Mouse (Mus musculus): ENCODE results near the gene Trim12a. TPM values are rescaled to one million over a fixed set of nuclear protein-coding genes. Genes with fewer than 3 reads are reported as not detected.
"Not testable (repeated sequence)": the region's sequence is repeated elsewhere in the genome, so short reads cannot be mapped to it uniquely, and the experiment has no call there.

Gene Trim12a
- 4.7 and 4.9 TPM in 2 replicates for polyA plus RNA-seq (2012; rRNA removed)

- H3K27ac ChIP-seq (ENCODE audit: insufficient read depth, low read length), result 0 out of 2 replicates have a peak within 1 kb of the TSS, but pooled peaks have one; percentile 46
- H3K4me3 ChIP-seq (ENCODE audit: insufficient read depth, low read length); H3K4me1 ChIP-seq (ENCODE audit: control insufficient read depth, insufficient read depth, low read length): not testable (repeated sequence)
Observed at GRCm38 (mm10) chr7:104315369-104316080, at the start of gene Trim12a. Gene Trim12a, minus strand, starts transcription at chr7:104315466.

- H3K4me1 ChIP-seq (ENCODE audit: control insufficient read depth, insufficient read depth, low read length), result no peaks in the 10 kb centered on the region
- no peak for TF ChIP-seq CTCF (IDR thresholded peaks at IDR 0.05; ENCODE audit: extremely low read depth, insufficient read depth, low read length)
- TF ChIP-seq POLR2A (IDR thresholded peaks at IDR 0.05; ENCODE audit: extremely low read depth, insufficient read depth, low read length), result no peak
- H3K27ac ChIP-seq (ENCODE audit: insufficient read depth, low read length), result no peak overlapping the region
- no peak overlapping the region for H3K4me3 ChIP-seq (ENCODE audit: insufficient read depth, low read length)
Observed at GRCm38 (mm10) chr7:104353600-104353967, 38.3 kb upstream of the Trim12a start.

- TF ChIP-seq CTCF (IDR thresholded peaks at IDR 0.05; ENCODE audit: extremely low read depth, insufficient read depth, low read length) (no peak), POLR2A (IDR thresholded peaks at IDR 0.05; ENCODE audit: extremely low read depth, insufficient read depth, low read length) (no peak)
- no peaks in the 10 kb centered on the region for H3K4me1 ChIP-seq (ENCODE audit: control insufficient read depth, insufficient read depth, low read length)
- peak within 1 kb of the TSS; percentile 20; the same call in 1 of the 2 replicates for H3K4me3 ChIP-seq (ENCODE audit: insufficient read depth, low read length)
- H3K27ac ChIP-seq (ENCODE audit: insufficient read depth, low read length), result no peak within 1 kb of the TSS; the same call in 1 of the 2 replicates
Observed at GRCm38 (mm10) chr7:104352717-104353599, 37.7 kb upstream of the Trim12a start, which contains the start of gene Trim12c. Gene Trim12c, minus strand, starts transcription at chr7:104353362.

GRCm38 (mm10) chr7:104348043-104348442 lies 32.8 kb upstream of the Trim12a start:
- not testable (repeated sequence) for H3K4me1 ChIP-seq (ENCODE audit: control insufficient read depth, insufficient read depth, low read length); H3K4me3 ChIP-seq (ENCODE audit: insufficient read depth, low read length); H3K27ac ChIP-seq (ENCODE audit: insufficient read depth, low read length)

GRCm38 (mm10) chr7:104340744-104341143 lies 25.5 kb upstream of the Trim12a start:
- H3K4me1 ChIP-seq (ENCODE audit: control insufficient read depth, insufficient read depth, low read length); H3K4me3 ChIP-seq (ENCODE audit: insufficient read depth, low read length); H3K27ac ChIP-seq (ENCODE audit: insufficient read depth, low read length): not testable (repeated sequence)

GRCm38 (mm10) chr7:104335547-104335946 lies 20.3 kb upstream of the Trim12a start:
- H3K4me1 ChIP-seq (ENCODE audit: control insufficient read depth, insufficient read depth, low read length); H3K4me3 ChIP-seq (ENCODE audit: insufficient read depth, low read length); H3K27ac ChIP-seq (ENCODE audit: insufficient read depth, low read length): not testable (repeated sequence)

- not testable (repeated sequence) for H3K4me3 ChIP-seq (ENCODE audit: insufficient read depth, low read length); H3K4me1 ChIP-seq (ENCODE audit: control insufficient read depth, insufficient read depth, low read length); H3K27ac ChIP-seq (ENCODE audit: insufficient read depth, low read length)
Observed at GRCm38 (mm10) chr7:104329171-104329570, 13.9 kb upstream of the Trim12a start, which contains the start of gene Trim34b. Gene Trim34b, plus strand, starts transcription at chr7:104329471.

GRCm38 (mm10) chr7:104322028-104322427 lies 6.8 kb upstream of the Trim12a start:
- H3K4me3 ChIP-seq (ENCODE audit: insufficient read depth, low read length), result no peak overlapping the region

GRCm38 (mm10) chr7:104314796-104315353 lies 391 bp downstream of the Trim12a start:
- H3K4me3 ChIP-seq (ENCODE audit: insufficient read depth, low read length), result no peak overlapping the region
- H3K27ac ChIP-seq (ENCODE audit: insufficient read depth, low read length), result 0 out of 2 replicates have a peak overlapping the region, but pooled peaks have one; percentile 46
- TF ChIP-seq CTCF (IDR thresholded peaks at IDR 0.05; ENCODE audit: extremely low read depth, insufficient read depth, low read length), result no peak
- no peak for TF ChIP-seq POLR2A (IDR thresholded peaks at IDR 0.05; ENCODE audit: extremely low read depth, insufficient read depth, low read length)
- H3K4me1 ChIP-seq (ENCODE audit: control insufficient read depth, insufficient read depth, low read length), result no peaks in the 10 kb centered on the region

More at GRCm38 (mm10) chr7:104322028-104322427, 6.8 kb upstream of the Trim12a start:
- TF ChIP-seq CTCF (IDR thresholded peaks at IDR 0.05; ENCODE audit: extremely low read depth, insufficient read depth, low read length) (no peak), POLR2A (IDR thresholded peaks at IDR 0.05; ENCODE audit: extremely low read depth, insufficient read depth, low read length) (no peak)
- Histone ChIP-seq H3K4me1 (ENCODE audit: control insufficient read depth, insufficient read depth, low read length) (no peaks in the 10 kb centered on the region), H3K27ac (ENCODE audit: insufficient read depth, low read length) (no peak overlapping the region)

All from cortical plate, adult 2 months (tissue).